Mouse (Mus musculus) spleen, embryonic (tissue): Measurements from ENCODE around the gene Apopt1.
"Not testable (repeated sequence)": the region's sequence is repeated elsewhere in the genome, so short reads cannot be mapped to it uniquely, and the experiment has no call there.

Experiments
- CTCF ChIA-PET: fragments of 350-600 bp; sonication (Branson Sonifier 250); formaldehyde crosslinking; loops from one replicate; lab custom pipeline; 2022; lab: Charles Lee

Gene Apopt1

GRCm38 (mm10) chr12:111704609-111705008, 8.5 kb upstream of the Apopt1 start:
- CTCF ChIA-PET: no interaction called here

GRCm38 (mm10) chr12:111705186-111705973, 7.7 kb upstream of the Apopt1 start:
- CTCF ChIA-PET: no interaction called here

- CTCF ChIA-PET: no interaction called here
Observed at GRCm38 (mm10) chr12:111708181-111708580, 4.9 kb upstream of the Apopt1 start.

- CTCF ChIA-PET: no interaction called here
Observed at GRCm38 (mm10) chr12:111710091-111710490, 3.0 kb upstream of the Apopt1 start.

- CTCF ChIA-PET: no interaction called here
Observed at GRCm38 (mm10) chr12:111712476-111712875, 585 bp upstream of the Apopt1 start.

GRCm38 (mm10) chr12:111713880-111714279, 819 bp downstream of the Apopt1 start:
- CTCF ChIA-PET: interaction anchor here (0.6 to 0.7 kb wide), 3 partner anchors 10 to 190 kb away, joined by 3 to 6 read pairs (median 3); no protein-coding TSS in a partner anchor

- CTCF ChIA-PET: no interaction called here
Observed at GRCm38 (mm10) chr12:111716505-111716904, 3.4 kb downstream of the Apopt1 start.

GRCm38 (mm10) chr12:111718656-111719055, 5.6 kb downstream of the Apopt1 start:
- CTCF ChIA-PET: no interaction called here

GRCm38 (mm10) chr12:111720222-111720621, 7.2 kb downstream of the Apopt1 start:
- CTCF ChIA-PET: no interaction called here

- CTCF ChIA-PET: interaction anchor here (0.8 kb wide), 1 partner anchor 933 kb away, joined by 3 read pairs; no protein-coding TSS in a partner anchor
Observed at GRCm38 (mm10) chr12:111722654-111723053, 9.6 kb downstream of the Apopt1 start.

- CTCF ChIA-PET: no interaction called here
Observed at GRCm38 (mm10) chr12:111724638-111725337, 11.7 kb downstream of the Apopt1 start.

- CTCF ChIA-PET: interaction anchor here (0.5 kb wide), 1 partner anchor 77 kb away, joined by 3 read pairs; no protein-coding TSS in a partner anchor
Observed at GRCm38 (mm10) chr12:111725338-111726121, 12.5 kb downstream of the Apopt1 start.

- CTCF ChIA-PET: no interaction called here
Observed at GRCm38 (mm10) chr12:111726122-111726463, 13.0 kb downstream of the Apopt1 start.

GRCm38 (mm10) chr12:111727956-111728355, 14.9 kb downstream of the Apopt1 start:
- CTCF ChIA-PET: no interaction called here

GRCm38 (mm10) chr12:111731822-111732807, 19.1 kb downstream of the Apopt1 start:
- CTCF ChIA-PET: interaction anchor here (0.7 kb wide), 3 partner anchors 39 to 127 kb away, joined by 4 to 5 read pairs (median 4); no protein-coding TSS in a partner anchor

- CTCF ChIA-PET: interaction anchor here (0.7 kb wide), 2 partner anchors 38 to 127 kb away, joined by 4 read pairs; no protein-coding TSS in a partner anchor
Observed at GRCm38 (mm10) chr12:111732921-111733320, 19.9 kb downstream of the Apopt1 start.

- CTCF ChIA-PET: no interaction called here
Observed at GRCm38 (mm10) chr12:111734912-111735311, 21.9 kb downstream of the Apopt1 start.

- CTCF ChIA-PET: not testable (repeated sequence)
Observed at GRCm38 (mm10) chr12:111736676-111737075, 23.6 kb downstream of the Apopt1 start.

- CTCF ChIA-PET: interaction anchor here (0.7 kb wide), 1 partner anchor 84 kb away, joined by 23 read pairs; no protein-coding TSS in a partner anchor
Observed at GRCm38 (mm10) chr12:111737370-111737769, 24.3 kb downstream of the Apopt1 start.

- CTCF ChIA-PET: interaction anchor here (0.6 kb wide), 1 partner anchor 1312 kb away, joined by 11 read pairs; no protein-coding TSS in a partner anchor
Observed at GRCm38 (mm10) chr12:111738754-111739153, 25.7 kb downstream of the Apopt1 start.
